Mouse (Mus musculus) intestine, postnatal 0 days (tissue): ENCODE measurements around the gene Wiz. TPM values are rescaled to one million over a fixed set of nuclear protein-coding genes. Genes with fewer than 3 reads are reported as not detected.

Experiments used
- ATAC-seq: fragments of 200-750 bp; cut with Nextera tagmentation; 2 replicates; pipeline ENCODE4 v1.8.0; 2017; ENCODE audit warnings: mild to moderate bottlenecking, moderate TSS enrichment, moderate library complexity
- H3K27ac ChIP-seq: fragments of 300-500 bp; sonication (generic); 2 replicates; pipeline ENCODE4 v1.5.1; 2014; ENCODE audit warnings: mild to moderate bottlenecking, low read depth, low read length, moderate library complexity
- H3K27me3 ChIP-seq: fragments of 300-500 bp; sonication (generic); replicated peaks from 2 replicates; pipeline ENCODE4 v1.6.1; 2014; ENCODE audit warnings: low read length, mixed read lengths; ENCODE audit not compliant: control insufficient read depth, insufficient read depth
- H3K36me3 ChIP-seq: fragments of 300-500 bp; sonication (generic); 2 replicates; pipeline ENCODE4 v1.6.1; 2014; ENCODE audit warnings: mild to moderate bottlenecking, moderate library complexity; ENCODE audit not compliant: control insufficient read depth, insufficient read depth
- H3K4me1 ChIP-seq: fragments of 300-500 bp; sonication (generic); replicated peaks from 2 replicates; pipeline ENCODE4 v1.6.1; 2014; ENCODE audit warnings: antibody characterized with exemption, low read length, mixed read lengths; ENCODE audit not compliant: control insufficient read depth, insufficient read depth
- H3K4me2 ChIP-seq: fragments of 300-500 bp; sonication (generic); replicated peaks from 2 replicates; pipeline ENCODE4 v1.6.1; 2014; ENCODE audit warnings: low read depth, mild to moderate bottlenecking, moderate library complexity
- H3K4me3 ChIP-seq: fragments of 300-500 bp; sonication (generic); 2 replicates; pipeline ENCODE4 v1.5.1; 2014; ENCODE audit warnings: low read depth, low read length
- H3K9ac ChIP-seq: fragments of 300-500 bp; sonication (generic); 2 replicates; pipeline ENCODE4 v1.6.1; 2014; ENCODE audit warnings: mild to moderate bottlenecking, low read depth, low read length
- H3K9me3 ChIP-seq: fragments of 300-500 bp; sonication (generic); 2 replicates; pipeline ENCODE4 v1.6.1; 2016; ENCODE audit warnings: mixed run types; ENCODE audit not compliant: control insufficient read depth
- CTCF ChIP-seq: sonication (generic); IDR thresholded peaks from 2 replicates; pipeline ENCODE4 v1.5.1; 2016; ENCODE audit warnings: low read depth, mild to moderate bottlenecking, control low read depth, antibody characterized with exemption, moderate library complexity
- WGBS: fragments of 180-500 bp; shearing (Covaris S2); extraction: QIAGEN DNeasy Blood & Tissue Kit; methylation state at CpG from one replicate; pipeline ENCODE4 v1.1.7; 2014; 5-methylcytosine and 5-hydroxymethylcytosine counted together
- microRNA-seq: library from miRNA; unstranded; fragments of <30 nt; microRNA quantifications from one replicate; pipeline ENCODE4, GENCODE M21; 2016
- polyA plus RNA-seq: library from polyadenylated mRNA; unstranded; fragments of >200 nt; fragmentation: Nextera tagmentation; extraction: Ambion mirVana; gene quantifications from 2 replicates; pipeline ENCODE4 v1.2.1, GENCODE M21; 2015

Gene Wiz
- polyA plus RNA-seq, 1 experiment from 2014 or later = 10.0 TPM

DNA sequence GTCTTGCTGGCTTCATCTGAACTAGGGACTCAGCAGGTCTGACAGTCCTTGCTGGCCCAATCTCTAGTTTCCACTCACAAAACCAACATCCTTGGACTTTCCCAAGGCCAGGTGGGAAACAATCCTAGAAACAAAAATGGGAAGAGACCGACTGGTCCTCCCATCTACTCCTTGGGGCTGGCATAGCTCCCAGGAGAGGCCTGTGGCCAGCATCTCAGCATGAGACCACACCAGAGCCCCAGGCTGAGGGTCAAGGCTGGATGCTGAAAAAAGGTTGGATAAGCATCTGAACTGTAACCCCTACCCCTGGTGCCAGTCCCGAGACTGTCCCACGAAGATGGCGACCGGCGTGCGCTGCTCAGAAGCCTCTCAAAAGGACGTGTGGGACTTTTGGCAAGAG, 76.4 kb downstream of the Wiz start:
- Histone ChIP-seq H3K27ac (no peak overlapping the region), H3K27me3 (no peaks in the 10 kb centered on the region), H3K9ac (no peak overlapping the region), H3K4me1 (no peaks in the 10 kb centered on the region), H3K36me3 (peaks cover 99% of the 10 kb centered on the region), H3K9me3 (no peaks in the 10 kb centered on the region), H3K4me2 (no peak overlapping the region), H3K4me3 (no peak overlapping the region)
- ATAC-seq = no peak
- no peak for TF ChIP-seq CTCF
- 94% methylated on average over 8 of the region's 8 CpGs for WGBS

DNA sequence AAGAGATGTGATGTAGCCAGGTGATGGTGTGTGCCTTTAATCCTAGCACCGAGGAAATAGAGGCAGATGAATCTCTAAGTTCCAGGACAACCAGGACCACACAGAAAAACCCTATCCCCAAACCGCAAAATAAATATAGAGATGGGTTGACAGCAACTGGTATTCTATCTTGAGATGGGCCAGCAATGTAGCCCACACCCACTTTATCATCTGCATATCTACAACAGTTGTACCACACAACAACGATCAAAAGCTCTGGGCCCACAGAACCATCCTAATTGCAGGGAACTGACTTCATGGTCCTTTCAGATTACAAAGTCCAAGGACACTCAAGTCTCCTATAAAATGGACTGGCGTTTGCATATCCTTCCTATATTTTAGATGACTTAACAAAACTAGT, 81.3 kb downstream of the Wiz start:
- Histone ChIP-seq H3K4me2 (no peak overlapping the region), H3K9me3 (no peaks in the 10 kb centered on the region), H3K4me3 (no peak overlapping the region), H3K4me1 (no peaks in the 10 kb centered on the region), H3K9ac (no peak overlapping the region), H3K27ac (no peak overlapping the region), H3K36me3 (peaks cover 90% of the 10 kb centered on the region), H3K27me3 (no peaks in the 10 kb centered on the region)
- 73% methylated on average over 4 of the region's 4 CpGs for WGBS
- no peak for ATAC-seq
- TF ChIP-seq CTCF = no peak

Small RNAs within 50 kb of the gene (microRNA-seq; reads per million reads assigned to microRNA genes)
- gene Gm22201 = not detected

Other genes with a start within 250 kb of the Wiz start
- 2.0 and 2.3 TPM in 2 replicates for gene Notch3, start 222.6 kb downstream of the Wiz start, polyA plus RNA-seq
- not detected in 2 replicates for gene Ephx3, start 199.9 kb downstream of the Wiz start, polyA plus RNA-seq
- gene Brd4, start 104.7 kb downstream of the Wiz start, polyA plus RNA-seq = 35.9 and 36.7 TPM in 2 replicates
- 18.3 and 21.9 TPM in 2 replicates for gene Akap8, start 68.2 kb downstream of the Wiz start, polyA plus RNA-seq
- gene Akap8l, start 38.8 kb downstream of the Wiz start, polyA plus RNA-seq = 21.6 and 26.8 TPM in 2 replicates
- 1.1 TPM in 2 replicates for gene Rasal3, start 14.1 kb upstream of the Wiz start, polyA plus RNA-seq
- gene Pglyrp2, start 34.7 kb upstream of the Wiz start, polyA plus RNA-seq = 0.14 and 0.17 TPM in 2 replicates
- gene Cyp4f39, start 63.3 kb upstream of the Wiz start, polyA plus RNA-seq = 0.46 and 0.59 TPM in 2 replicates
- gene Cyp4f17, start 116.6 kb upstream of the Wiz start, polyA plus RNA-seq = 1.9 and 2.7 TPM in 2 replicates
- gene Cyp4f16, start 147.1 kb upstream of the Wiz start, polyA plus RNA-seq = 95.4 and 102 TPM in 2 replicates
- not detected in 2 replicates for gene Cyp4f37, start 231.9 kb upstream of the Wiz start, polyA plus RNA-seq